Mouse (Mus musculus): Measurements from ENCODE around the gene Gpr55.

Gene Gpr55

DNA sequence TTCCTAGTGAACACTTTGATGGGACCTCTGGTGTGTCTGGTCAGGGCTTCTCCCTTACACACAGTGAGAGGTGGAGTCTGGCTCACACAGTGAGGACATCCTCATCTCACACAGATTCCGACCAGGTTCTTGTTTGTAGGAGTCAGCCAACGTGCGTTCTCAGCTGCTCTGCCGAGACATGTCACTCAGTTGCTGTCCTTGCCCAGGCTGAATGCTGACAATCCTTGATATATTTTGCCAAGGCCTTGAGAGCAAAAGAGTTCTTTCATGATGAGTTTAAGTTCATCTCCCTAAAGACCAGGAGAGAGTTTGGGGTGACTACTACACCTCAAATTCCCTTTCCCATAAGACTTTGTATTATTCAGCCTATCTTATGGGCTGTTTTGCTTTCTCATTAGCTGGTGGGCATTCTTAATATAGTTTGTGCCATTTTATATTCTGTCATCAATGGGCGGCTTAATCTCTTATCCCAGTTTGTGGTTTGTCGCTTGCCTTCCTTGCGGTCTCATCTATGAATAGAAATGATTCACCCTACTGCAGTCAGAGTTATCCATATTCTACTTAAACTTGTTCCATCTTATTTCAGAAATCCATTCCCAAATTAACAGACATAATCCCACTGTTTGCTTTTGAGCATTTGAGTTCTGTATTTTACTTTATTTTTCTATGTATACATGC is 47.6 kb downstream of the Gpr55 start:
- DNase-seq = no peak

DNA sequence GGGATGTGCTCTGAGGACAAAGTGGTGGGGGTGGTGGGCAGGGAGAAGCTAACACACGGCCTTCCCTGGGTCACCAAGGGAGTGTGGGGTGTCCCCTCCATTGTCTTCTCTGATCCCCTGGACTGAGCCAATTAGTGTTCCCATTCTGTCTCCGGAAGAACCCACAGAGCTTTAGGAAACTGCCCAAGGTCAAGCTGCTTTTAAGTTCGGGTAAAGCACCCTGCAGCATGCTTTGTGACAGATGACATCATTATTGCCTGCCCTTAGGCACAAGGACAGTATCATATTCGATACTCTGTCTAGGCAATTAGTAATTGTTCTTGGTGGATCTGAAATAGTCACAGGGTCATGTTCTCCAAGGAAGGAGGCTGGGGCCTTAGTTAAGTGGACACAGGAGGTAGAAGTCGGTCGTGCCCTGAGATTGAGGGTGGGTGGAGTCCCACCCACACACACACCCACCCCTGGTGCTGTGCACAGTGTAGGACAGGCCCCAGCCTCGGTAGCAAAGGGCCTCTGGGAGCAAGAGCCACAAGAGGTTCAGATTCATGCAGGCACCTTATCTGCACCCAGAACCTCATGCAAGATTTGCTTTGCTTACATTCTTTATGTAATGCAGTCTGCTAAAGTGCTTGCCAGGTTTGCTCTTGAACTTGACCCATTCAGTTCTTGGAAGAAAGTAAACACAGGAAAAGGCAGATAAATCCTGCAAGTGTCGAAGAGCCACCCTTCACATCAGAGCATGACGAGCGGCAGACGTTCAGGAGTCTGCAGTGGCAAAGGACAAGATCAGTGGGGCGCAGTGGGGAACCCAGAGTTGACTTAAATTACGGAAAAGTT is 51.8 kb downstream of the Gpr55 start:
- DNase-seq = peak in 1 of 2 experiments; percentile 10

DNA sequence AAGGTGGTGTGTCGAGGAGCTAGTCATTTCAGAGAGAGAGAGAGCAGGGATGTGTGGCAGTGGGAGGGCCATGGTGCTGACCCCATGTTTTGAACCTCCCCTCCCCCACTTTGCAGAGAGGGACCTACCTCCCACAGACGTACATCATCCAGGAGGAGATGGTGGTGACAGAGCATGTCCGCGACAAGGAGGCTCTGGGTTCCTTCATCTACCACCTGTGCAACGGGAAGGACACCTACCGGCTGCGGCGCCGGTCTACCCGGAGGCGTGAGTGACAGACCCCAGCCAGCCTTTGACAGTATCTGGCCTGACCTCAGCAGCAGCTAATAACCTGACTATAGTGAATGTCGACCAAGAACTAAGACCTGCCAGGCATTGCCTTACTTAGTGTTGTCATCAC is 53.9 kb downstream of the Gpr55 start:
- DNase-seq = no peak

- DNase-seq = peak in 1 of 2 experiments; percentile 45
Measured at GRCm38 (mm10) chr1:85902108-85902561, 58.7 kb downstream of the Gpr55 start.

DNA sequence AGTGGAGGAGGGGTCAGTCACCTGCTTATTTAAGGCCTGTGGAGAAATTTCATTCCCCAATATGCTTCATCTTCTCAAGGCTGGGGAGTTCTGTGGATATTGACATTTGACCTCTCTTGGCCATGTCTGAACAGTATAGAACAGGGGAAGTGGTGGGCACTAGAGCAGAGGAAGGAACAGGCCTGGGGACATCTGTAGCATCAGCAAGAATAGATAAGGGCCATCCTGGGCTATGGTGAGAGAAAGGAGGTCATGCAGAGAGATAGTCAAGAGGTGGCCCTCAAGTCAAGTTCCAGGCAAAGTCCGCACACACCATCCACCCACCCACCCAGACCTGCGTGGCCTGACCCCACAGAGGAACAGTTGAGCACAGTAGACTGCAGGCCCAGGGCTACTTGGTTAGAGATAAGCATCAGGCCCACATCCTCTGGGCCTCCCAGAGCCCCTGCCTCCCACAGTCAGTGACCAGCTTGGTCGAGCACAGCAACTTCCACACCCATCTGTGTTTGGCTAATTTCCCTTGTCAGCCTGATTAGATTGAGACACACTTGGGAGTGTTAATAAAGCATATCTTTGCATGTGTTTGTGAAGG is 59.2 kb downstream of the Gpr55 start:
- DNase-seq = no peak

- DNase-seq = no peak
Measured at GRCm38 (mm10) chr1:85900521-85901333, 60.1 kb downstream of the Gpr55 start.

DNA sequence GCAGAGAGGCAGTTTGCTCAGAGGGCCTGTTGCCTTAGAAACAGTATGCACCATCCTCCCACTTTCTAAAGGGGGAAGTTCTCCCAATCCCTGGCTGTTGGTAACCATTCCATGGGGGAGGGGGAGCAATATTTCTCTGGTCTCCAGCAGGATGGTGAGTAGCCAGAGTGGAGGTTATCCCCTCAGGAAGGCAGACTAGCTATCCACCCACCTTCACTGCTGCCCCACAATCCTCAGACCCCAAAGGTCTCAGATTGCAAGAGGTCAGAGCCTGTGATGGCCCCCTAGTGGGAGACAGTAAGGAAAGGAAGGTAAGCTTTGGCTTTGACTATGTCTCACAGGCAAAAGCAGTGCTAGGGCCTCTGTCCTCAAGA is 61.4 kb downstream of the Gpr55 start:
- no peak for DNase-seq

GRCm38 (mm10) chr1:85898761-85899387 is 61.9 kb downstream of the Gpr55 start:
- no peak for DNase-seq

DNA sequence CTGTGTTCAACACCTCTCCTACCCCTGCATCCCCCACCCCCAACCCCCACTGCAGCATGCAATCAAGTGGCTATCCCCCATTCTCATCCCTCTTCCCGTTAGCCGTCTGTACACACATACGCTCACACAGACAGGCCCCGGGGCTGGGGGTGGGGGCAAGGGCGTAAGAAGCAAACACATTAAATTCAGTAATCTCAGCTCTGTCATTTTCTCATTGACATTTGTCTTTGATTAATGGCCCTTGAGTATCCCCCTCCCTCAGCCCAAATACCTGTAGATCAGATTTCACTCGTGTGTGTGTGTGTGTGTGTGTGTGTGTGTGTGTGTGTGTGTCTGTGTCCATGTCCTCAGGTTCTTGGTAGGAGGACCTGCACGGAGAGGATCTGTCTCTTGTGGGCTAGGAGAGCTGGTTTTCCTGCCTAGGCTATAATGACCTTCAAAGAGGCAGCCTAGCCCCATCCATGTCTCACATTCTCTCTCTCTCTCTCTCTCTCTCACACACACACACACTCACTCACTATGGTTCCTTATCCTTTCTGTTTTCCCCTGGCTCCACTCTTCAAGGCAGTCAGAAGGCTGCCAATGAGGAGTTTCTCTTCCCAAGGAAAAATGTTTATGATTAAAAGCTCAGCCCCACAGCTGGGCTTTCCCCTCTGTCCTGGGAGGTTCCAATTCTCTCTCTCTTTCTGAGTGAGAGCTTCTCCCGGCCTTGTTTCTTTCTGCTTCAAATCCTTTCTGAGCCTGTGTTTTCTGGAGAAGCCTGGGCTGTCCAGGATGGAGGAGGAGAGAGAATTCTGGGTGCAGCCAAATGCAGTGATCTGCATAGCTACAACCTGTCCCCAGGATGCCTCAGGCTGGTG is 62.7 kb downstream of the Gpr55 start:
- no peak for DNase-seq

DNA sequence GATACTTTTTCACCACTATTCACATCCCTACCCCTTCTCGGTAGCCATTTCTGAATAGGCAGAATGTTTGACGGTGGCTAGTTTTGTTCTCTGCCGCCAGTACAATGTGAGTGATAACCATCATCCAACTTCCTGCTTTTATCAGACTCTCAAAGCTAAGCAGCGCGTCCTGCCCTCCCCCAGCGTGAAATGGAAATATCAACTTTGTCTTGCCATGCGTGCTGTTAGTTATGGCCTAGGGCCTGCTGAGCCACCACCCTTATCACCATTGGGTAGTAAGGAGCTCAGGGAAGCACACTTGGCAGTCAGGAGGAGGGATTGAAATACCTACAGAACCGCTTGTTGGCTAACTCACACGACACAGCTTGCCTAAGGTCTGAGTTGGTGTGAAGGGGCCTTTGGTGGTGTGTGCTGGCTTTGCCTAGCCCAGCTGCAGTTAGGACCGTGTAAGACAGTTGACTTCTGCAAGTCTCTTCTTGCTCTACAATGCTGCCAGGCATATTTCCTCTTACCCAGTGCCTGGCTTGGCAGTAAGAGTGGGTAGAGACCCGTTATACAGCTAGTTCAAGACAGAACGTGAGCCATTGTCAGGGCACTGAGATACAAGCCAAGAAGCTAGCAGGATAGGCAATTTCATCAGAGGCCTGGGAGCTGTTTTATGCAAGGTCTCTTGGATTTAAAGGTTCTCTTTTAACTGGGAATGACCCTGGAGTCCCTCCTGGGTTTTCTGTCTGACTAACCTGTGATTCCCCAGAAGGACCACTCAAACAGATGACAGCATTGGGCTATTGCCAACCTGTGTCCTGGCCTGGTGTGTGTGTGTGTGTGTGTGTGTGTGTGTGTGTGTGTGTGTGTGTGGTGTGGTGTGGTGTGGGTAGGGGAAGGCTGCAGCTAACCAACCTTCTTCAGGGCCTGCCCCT is 63.8 kb downstream of the Gpr55 start:
- DNase-seq = no peak

GRCm38 (mm10) chr1:85896110-85896509 is 64.7 kb downstream of the Gpr55 start:
- no peak for DNase-seq

GRCm38 (mm10) chr1:85895391-85895837 is 65.4 kb downstream of the Gpr55 start:
- peak; percentile 62 to 73 for DNase-seq

- DNase-seq = peak in 1 of 2 experiments; percentile 53
Measured at GRCm38 (mm10) chr1:85894748-85895360, 66.0 kb downstream of the Gpr55 start.

GRCm38 (mm10) chr1:85894231-85894747 is 66.5 kb downstream of the Gpr55 start, which contains the start of gene Itm2c:
Gene Itm2c (plus strand): TSS chr1:85894281.
- DNase-seq = peak; percentile 88 to 94
